Mouse (Mus musculus): ENCODE measurements around the gene Gm49333.

The Gm49333 gene

DNA sequence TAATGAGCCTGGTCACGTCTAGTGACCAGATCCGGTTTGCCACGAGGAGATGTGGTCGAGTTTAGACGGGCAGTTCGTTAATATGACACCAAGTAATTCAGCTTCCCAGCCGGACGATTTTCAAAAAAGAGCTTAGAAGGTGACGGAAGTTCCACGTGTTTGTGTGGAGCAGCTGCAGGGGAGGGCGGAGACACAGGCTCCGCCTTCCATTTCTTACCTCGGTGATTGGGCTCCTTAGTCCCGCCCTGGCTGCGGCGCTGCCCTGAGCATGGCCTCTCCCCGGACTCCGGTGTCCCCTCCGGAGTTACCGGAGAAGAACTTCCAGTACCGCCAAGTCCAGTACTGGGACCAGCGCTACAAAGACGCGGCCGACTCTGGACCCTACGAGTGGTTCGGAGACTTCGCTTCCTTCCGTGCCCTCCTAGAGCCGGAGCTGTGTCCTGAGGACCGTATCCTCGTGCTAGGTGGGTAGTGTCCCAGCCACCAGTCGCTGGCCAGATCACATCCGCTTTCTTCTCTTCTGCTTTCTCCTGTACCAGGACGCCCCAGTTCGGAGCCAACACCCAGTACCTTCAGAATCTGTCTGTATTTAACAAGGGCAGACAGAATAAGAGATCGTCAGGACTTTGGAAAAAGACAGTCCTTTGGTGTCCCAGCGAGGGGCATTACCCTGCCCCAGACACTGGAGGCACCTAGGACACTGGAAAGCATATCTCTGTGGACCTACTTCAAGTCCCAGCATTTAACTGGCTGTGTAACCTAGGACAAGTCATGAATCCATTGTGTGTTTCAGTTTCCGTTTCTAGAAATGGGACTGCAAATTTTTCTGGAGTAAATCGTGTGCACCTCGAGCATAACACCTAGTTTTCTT is at the start of gene Gm49333, which contains the start of the genes Eef1akmt4 and Alg3:
Gm49333 (plus strand) TSS at position 254 of the 871 bp plus-strand sequence.
Eef1akmt4 (plus strand) TSS at position 237 of the 871 bp plus-strand sequence.
Alg3 (minus strand) TSS at position 379 of the 871 bp plus-strand sequence.
- peak; percentile 70 to 73 for DNase-seq (ENCODE audit: low spot score in 2 of 2)

DNA sequence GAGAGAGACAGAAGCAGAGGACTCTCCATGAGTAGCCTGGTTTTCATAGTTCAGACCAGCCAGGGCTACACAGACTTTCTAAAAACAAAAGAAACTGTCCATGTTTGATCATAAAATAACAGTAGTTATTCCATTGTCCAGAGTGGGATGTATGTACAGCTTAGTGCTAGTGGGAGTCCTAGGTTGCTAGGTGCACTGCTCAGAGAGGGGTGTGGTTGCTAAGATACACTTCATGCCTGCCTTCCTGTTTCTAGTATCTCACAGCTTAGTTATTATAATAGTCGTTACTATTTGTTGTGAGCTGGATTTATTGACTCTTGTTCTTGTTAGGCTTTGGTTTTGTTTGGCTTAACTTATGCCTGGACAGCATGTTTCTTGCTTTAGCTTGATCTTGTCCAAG is 46.3 kb upstream of the Gm49333 start:
- no peak for DNase-seq (ENCODE audit: low spot score in 2 of 2)

DNA sequence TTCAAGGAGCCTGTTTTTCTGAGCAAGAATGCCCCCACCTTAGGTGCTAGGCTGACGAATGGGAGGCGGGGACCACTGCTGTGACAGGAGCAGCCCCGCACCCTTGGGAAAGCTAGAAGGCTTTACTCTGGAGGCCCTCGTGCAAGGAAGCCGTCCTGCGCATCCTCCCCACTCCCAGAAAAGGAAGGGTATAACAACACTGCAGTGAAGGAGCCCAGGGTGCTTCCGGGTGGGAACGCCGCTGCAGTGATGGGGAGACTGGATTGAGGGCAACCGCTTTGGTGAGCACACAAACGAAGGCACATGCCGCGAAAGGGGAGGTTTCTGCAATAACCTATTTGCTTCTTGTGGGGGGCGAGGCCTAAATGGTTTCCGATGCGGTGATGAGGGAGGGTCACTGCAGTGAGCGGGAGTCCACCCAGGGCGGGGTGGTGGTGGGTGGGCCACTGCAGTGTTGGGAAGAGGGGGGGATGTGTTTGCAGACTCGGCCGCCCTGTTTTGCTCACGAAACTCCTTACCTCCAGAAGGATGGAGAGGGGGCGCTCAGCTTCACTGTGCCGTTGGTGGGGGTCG is 22.0 kb upstream of the Gm49333 start, which contains the start of gene Vwa5b2:
Vwa5b2 (plus strand) TSS at position 106 of the 573 bp plus-strand sequence.
- no peak for DNase-seq (ENCODE audit: low spot score in 2 of 2)

DNA sequence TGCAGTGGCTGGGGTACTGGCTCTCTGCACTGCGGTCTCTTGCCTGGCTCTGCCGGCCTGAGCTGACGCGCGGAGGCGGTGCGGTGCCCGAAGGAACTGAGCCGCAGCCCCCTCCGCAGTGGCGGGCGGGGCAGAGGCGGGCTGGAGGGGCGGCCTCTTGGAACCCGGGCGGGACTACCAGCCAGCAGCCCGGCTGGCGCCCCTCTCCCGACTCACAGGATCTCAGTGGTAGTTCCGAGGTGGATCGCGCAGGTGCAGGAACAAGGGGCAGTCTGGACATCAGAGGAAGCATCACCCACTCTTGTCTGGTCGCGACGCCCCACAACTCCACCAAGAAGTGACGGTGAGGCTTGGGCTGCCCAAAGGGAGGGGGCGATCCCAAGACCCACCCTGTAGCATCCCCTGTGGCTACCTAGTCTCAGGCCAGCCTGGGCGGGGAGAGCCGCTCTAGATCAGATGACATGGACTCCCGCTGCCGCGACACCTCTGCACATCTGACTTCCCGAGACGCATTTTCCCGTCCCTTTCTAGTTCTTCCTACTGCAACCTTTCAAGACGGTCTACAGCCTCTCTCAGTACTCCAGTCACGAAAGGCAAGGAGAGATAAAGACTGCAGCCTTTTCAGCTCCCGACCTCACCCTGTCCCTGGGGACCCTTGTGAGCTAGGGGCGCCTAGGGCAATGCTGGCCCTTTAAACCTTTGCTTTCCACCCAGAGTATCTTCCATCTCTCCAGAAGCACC is 21.3 kb upstream of the Gm49333 start:
- DNase-seq (ENCODE audit: low spot score in 2 of 2): no peak

- no peak for DNase-seq (ENCODE audit: low spot score in 2 of 2)
These were observed 20.8 kb upstream of the Gm49333 start for GRCm38 (mm10) chr16:20590680-20591038.

GRCm38 (mm10) chr16:20591076-20591705 is 20.2 kb upstream of the Gm49333 start:
- no peak for DNase-seq (ENCODE audit: low spot score in 2 of 2)

DNA sequence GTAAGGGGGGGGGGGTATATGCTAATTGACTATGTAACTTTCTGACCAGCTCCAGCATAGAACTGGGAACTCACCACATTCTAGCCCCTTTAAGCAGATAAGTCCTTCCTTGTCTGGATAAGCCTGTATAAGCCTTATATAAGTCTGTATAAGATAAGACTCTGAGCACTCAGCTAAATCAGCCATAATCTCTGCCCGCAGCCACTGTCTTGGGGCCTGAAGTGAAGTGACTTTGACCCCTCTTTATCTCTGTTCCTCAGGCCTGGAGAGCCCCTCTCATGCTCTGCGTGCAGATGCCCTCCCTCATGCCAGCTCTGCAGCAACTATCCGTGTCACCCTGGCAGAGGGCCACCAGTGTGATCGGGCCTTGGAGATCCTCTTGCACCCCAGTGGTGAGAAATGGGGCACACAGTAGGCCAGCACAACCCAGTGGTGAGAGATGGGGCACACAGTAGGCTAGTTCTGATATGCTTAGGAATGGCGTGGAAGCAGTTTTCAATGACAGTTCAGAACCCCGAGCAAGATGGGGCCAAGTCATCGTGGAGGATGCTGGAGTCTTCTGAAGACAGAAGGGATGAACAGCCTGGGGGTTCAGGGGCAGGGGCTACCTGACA is 16.2 kb upstream of the Gm49333 start:
- no peak for DNase-seq (ENCODE audit: low spot score in 2 of 2)

GRCm38 (mm10) chr16:20595737-20596136 is 15.7 kb upstream of the Gm49333 start:
- DNase-seq (ENCODE audit: low spot score in 2 of 2): no peak

- DNase-seq (ENCODE audit: low spot score in 2 of 2): no peak
These were observed 14.5 kb upstream of the Gm49333 start for GRCm38 (mm10) chr16:20596687-20597441.

DNA sequence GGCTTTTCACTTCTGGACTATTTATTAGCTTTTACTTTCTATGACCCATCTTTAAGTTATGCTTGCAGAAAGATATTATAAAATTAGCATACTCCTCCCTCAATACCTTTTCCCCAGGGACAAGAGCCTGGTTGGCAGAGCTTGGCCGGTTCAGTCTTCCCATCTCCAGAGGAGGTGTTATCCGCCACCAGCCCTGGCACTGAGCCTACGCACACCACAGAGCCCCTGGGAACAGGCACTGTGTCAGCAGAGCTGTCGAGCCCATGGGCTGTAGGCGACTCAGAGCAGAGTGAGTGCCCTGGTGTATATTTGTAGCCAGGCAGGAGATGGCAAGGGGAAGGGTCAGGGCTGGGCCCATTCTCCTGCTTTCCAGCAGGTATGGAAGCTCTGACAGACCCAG is 10.9 kb upstream of the Gm49333 start:
- no peak for DNase-seq (ENCODE audit: low spot score in 2 of 2)

- DNase-seq (ENCODE audit: low spot score in 2 of 2): no peak
These were observed 6.7 kb upstream of the Gm49333 start for GRCm38 (mm10) chr16:20604705-20605104.

GRCm38 (mm10) chr16:20610501-20611356 is 681 bp upstream of the Gm49333 start:
- DNase-seq (ENCODE audit: low spot score in 2 of 2): peak; percentile 44 to 70

GRCm38 (mm10) chr16:20619541-20620398 is 8.4 kb downstream of the Gm49333 start:
- DNase-seq (ENCODE audit: low spot score in 2 of 2): no peak

- no peak for DNase-seq (ENCODE audit: low spot score in 2 of 2)
These were observed 9.0 kb downstream of the Gm49333 start for GRCm38 (mm10) chr16:20620399-20620735.

GRCm38 (mm10) chr16:20620751-20621190 is 9.4 kb downstream of the Gm49333 start:
- DNase-seq (ENCODE audit: low spot score in 2 of 2): peak in 1 of 2 experiments; percentile 14

GRCm38 (mm10) chr16:20621191-20621990 is 10.0 kb downstream of the Gm49333 start, which contains the start of gene Camk2n2:
Gene Camk2n2, minus strand, starts transcription at chr16:20621287.
- peak in 1 of 2 experiments; percentile 35 for DNase-seq (ENCODE audit: low spot score in 2 of 2)

- peak in 1 of 2 experiments; percentile 16 for DNase-seq (ENCODE audit: low spot score in 2 of 2)
These were observed 10.7 kb downstream of the Gm49333 start for GRCm38 (mm10) chr16:20621991-20622685.
